Mouse (Mus musculus) limb, embryonic 14.5 days (tissue): ENCODE measurements at regions not wholly inside any gene's neighbourhood (a gene's known extent, or its start where the extent isn't known, plus 50 kb on each side); places are given as distances from the start of the nearest gene placed in this dataset.

Source experiments
- ATAC-seq: fragments of 200-750 bp; cut with Nextera tagmentation; 2 replicates; pipeline ENCODE4 v1.8.0; 2017; ENCODE audit warnings: low read depth, moderate number of reproducible peaks, moderate TSS enrichment; ENCODE audit not compliant: low FRiP score
- DNase-seq: peaks from one replicate; pipeline ENCODE4 v3.0.0-alpha.2; 2015; ENCODE audit warnings: low spot score
- H3K27ac ChIP-seq: fragments of 300-500 bp; sonication (generic); replicated peaks from 2 replicates; pipeline ENCODE4 v1.5.1; 2014; ENCODE audit warnings: low read depth, mild to moderate bottlenecking, low read length, moderate library complexity, mixed read lengths
- H3K27me3 ChIP-seq: fragments of 300-500 bp; sonication (generic); 2 replicates; pipeline ENCODE4 v1.6.1; 2014; ENCODE audit warnings: low read length, mixed read lengths; ENCODE audit not compliant: control insufficient read depth, insufficient read depth
- H3K36me3 ChIP-seq: fragments of 300-500 bp; sonication (generic); 2 replicates; pipeline ENCODE4 v1.6.1; 2014; ENCODE audit warnings: mild to moderate bottlenecking, low read length, moderate library complexity, mixed read lengths; ENCODE audit not compliant: control insufficient read depth, insufficient read depth
- H3K4me1 ChIP-seq: fragments of 300-500 bp; sonication (generic); 2 replicates; pipeline ENCODE4 v1.6.1; 2014; ENCODE audit warnings: antibody characterized with exemption, low read length, mixed read lengths; ENCODE audit not compliant: control insufficient read depth, insufficient read depth
- H3K4me2 ChIP-seq: fragments of 300-500 bp; sonication (generic); replicated peaks from 2 replicates; pipeline ENCODE4 v1.6.1; 2014; ENCODE audit warnings: low read depth, mild to moderate bottlenecking, low read length, moderate library complexity; ENCODE audit not compliant: severe bottlenecking
- H3K4me3 ChIP-seq: fragments of 300-500 bp; sonication (generic); replicated peaks from 2 replicates; pipeline ENCODE4 v1.5.1; 2014; ENCODE audit warnings: low read length
- H3K9ac ChIP-seq: fragments of 300-500 bp; sonication (generic); 2 replicates; pipeline ENCODE4 v1.6.1; 2014; ENCODE audit warnings: mild to moderate bottlenecking, low read depth, low read length, moderate library complexity; ENCODE audit not compliant: severe bottlenecking
- H3K9me3 ChIP-seq: fragments of 300-500 bp; sonication (generic); 2 replicates; pipeline ENCODE4 v1.6.1; 2016; ENCODE audit warnings: low read length; ENCODE audit not compliant: control insufficient read depth
- POLR2A ChIP-seq: fragments of 200-500 bp; IDR thresholded peaks from 2 replicates; pipeline ENCODE4 v1.8.0; 2012; ENCODE audit warnings: inconsistent platforms, mild to moderate bottlenecking, moderate library complexity, borderline replicate concordance; ENCODE audit not compliant: insufficient read depth, insufficient read length; ENCODE audit errors: extremely low read depth
- WGBS: fragments of 180-500 bp; shearing (Covaris S2); extraction: QIAGEN DNeasy Blood & Tissue Kit; methylation state at CpG from one replicate; pipeline ENCODE4 v1.1.7; 2014; 5-methylcytosine and 5-hydroxymethylcytosine counted together

GRCm38 (mm10) chr9:43965811-43966210 is 77.4 kb upstream of the Thy1 start:
- TF ChIP-seq POLR2A, result no peak
- Histone ChIP-seq H3K27ac (no peak overlapping the region), H3K27me3 (no peaks in the 10 kb centered on the region), H3K4me1 (no peaks in the 10 kb centered on the region), H3K4me3 (no peak overlapping the region), H3K4me2 (no peak overlapping the region), H3K36me3 (no peaks in the 10 kb centered on the region), H3K9me3 (no peaks in the 10 kb centered on the region), H3K9ac (no peak overlapping the region)
- 74% methylated on average over 5 of the region's 5 CpGs for WGBS
- no peak for DNase-seq
- ATAC-seq, result no peak

- H3K27me3 ChIP-seq, result no peaks in the 10 kb centered on the region
- H3K9ac ChIP-seq, result no peak overlapping the region
- no peaks in the 10 kb centered on the region for H3K9me3 ChIP-seq
- ATAC-seq, result no peak
- no peak for TF ChIP-seq POLR2A
- no peak overlapping the region for H3K4me3 ChIP-seq
- H3K27ac ChIP-seq, result no peak overlapping the region
- 60% methylated on average over 9 of the region's 9 CpGs for WGBS
- H3K4me1 ChIP-seq, result no peaks in the 10 kb centered on the region
- H3K4me2 ChIP-seq, result no peak overlapping the region
- no peaks in the 10 kb centered on the region for H3K36me3 ChIP-seq
- DNase-seq, result no peak
Observed at GRCm38 (mm10) chr9:43970043-43970795, 73.0 kb upstream of the Thy1 start.

DNA sequence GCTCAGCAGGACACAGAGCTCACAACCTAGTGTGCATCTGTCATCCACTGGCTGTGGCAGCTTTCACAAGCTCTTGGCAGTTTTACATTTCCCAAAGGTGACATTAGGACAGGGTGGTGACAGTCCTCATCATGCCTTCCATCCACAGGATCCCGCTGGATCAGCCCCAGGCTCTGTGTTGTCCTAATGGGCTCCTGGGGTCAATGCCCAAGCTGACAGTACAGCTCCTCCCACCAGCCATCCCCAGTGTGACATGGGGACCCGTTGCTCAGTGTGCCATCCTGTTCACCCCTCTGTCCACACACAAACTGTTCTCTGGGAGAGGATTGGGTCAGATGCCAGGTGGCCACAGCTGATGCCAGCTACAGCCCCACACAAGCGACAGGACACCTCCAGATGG is 72.3 kb upstream of the Thy1 start:
- TF ChIP-seq POLR2A, result no peak

DNA sequence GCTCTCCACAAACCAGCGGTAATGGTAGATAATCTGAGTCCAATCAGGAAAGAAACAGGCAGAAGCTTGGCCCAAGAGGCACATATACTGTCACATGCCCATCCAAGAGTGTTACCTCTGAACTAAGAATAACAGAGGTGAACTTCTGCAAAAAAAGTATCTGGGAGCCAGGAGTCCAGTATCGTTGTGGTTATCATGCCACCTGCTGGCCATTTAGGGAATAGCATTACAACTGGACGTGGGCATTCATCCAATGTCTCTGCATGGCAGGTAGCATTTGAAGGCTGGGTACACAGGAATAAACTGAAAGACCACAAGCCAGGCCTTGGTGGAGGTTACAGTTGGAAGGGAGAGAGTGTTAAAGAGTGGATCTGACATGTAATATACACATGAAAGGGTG is 70.9 kb upstream of the Thy1 start:
- H3K27me3 ChIP-seq, result no peaks in the 10 kb centered on the region
- H3K36me3 ChIP-seq, result no peaks in the 10 kb centered on the region
- no peaks in the 10 kb centered on the region for H3K9me3 ChIP-seq
- no peak for ATAC-seq
- peak; percentile 73 for DNase-seq
- no peak for TF ChIP-seq POLR2A
- no peak overlapping the region for H3K9ac ChIP-seq
- H3K4me2 ChIP-seq, result no peak overlapping the region
- no peaks in the 10 kb centered on the region for H3K4me1 ChIP-seq
- H3K27ac ChIP-seq, result no peak overlapping the region
- H3K4me3 ChIP-seq, result no peak overlapping the region
- 12% methylated on average over 3 of the region's 3 CpGs for WGBS

More for the DNA sequence above, 72.3 kb upstream of the Thy1 start:
- no peaks in the 10 kb centered on the region for H3K4me1 ChIP-seq
- no peak overlapping the region for H3K27ac ChIP-seq
- no peaks in the 10 kb centered on the region for H3K27me3 ChIP-seq
- DNase-seq (no peak), ATAC-seq (no peak)
- no peak overlapping the region for H3K4me2 ChIP-seq
- 46% methylated on average over 3 of the region's 3 CpGs for WGBS
- no peak overlapping the region for H3K4me3 ChIP-seq
- no peak overlapping the region for H3K9ac ChIP-seq
- no peaks in the 10 kb centered on the region for H3K9me3 ChIP-seq
- no peaks in the 10 kb centered on the region for H3K36me3 ChIP-seq

GRCm38 (mm10) chr9:43975405-43975804 is 67.8 kb upstream of the Thy1 start:
- TF ChIP-seq POLR2A, result no peak
- DNase-seq (no peak), ATAC-seq (no peak)
- Histone ChIP-seq H3K27ac (no peak overlapping the region), H3K9me3 (no peaks in the 10 kb centered on the region), H3K4me3 (no peak overlapping the region), H3K9ac (no peak overlapping the region), H3K4me2 (no peak overlapping the region), H3K36me3 (no peaks in the 10 kb centered on the region), H3K4me1 (no peaks in the 10 kb centered on the region), H3K27me3 (no peaks in the 10 kb centered on the region)
- 75% methylated on average over 2 of the region's 2 CpGs for WGBS
